Mouse (Mus musculus) kidney, adult 2 months (tissue): ENCODE measurements around the gene Peg10.

Source experiments
- CTCF ChIP-seq: fragments of 200-500 bp; conservative IDR thresholded peaks from 2 replicates; pipeline ENCODE4 v1.5.1; 2011; ENCODE audit warnings: low read depth, mild to moderate bottlenecking, control low read depth, low read length, moderate library complexity, mixed read lengths; ENCODE audit not compliant: insufficient read depth, insufficient read length
- POLR2A ChIP-seq: fragments of 200-500 bp; IDR thresholded peaks from one replicate; pipeline ENCODE4 v1.6.1; 2011; ENCODE audit warnings: low read depth, low read length, control low read depth

DNA sequence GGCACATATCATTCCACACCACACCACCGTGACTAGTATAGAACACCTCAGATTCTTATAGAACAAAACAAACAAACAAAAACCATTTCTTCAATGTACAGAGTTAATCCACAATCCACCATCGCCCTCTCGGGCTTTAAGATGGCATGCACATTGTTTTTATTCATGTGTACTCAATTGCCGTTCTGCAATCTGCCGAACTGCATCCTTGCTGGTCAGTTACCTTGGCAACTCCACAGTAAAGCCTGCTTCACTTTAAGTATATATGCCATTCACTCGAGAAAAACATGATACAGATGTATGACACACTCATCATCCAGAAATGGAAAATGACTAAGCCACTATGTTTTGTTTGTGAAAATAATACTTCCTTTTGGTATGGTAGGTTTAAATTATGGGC lies 25.0 kb upstream of the Peg10 start:
- TF ChIP-seq POLR2A (no peak), CTCF (no peak)
